Comparison of ENCODE assay signal across 8 mouse cellular contexts in genomic region chr9:36767203-36768143, GRCm38 (mm10). TPM values are rescaled to one million over a fixed set of nuclear protein-coding genes. Genes with fewer than 3 reads are reported as not detected.
DNase-seq lines count a peak whose midpoint lies in the region; ATAC-seq lines count a peak whose summit lies in the region.

Gene Stt3a, minus strand, starts transcription at chr9:36767679.

- DNase-seq in CD4-positive, CD25-positive, alpha-beta regulatory T cell, adult 2 months (ENCODE audit: low read depth, low spot score) = peak; percentile 100
- DNase-seq in fat pad, adult 2 months (ENCODE audit: extremely low read depth, low read depth, low spot score) = peak; percentile 99
- DNase-seq in kidney, postnatal 10 days = peak; percentile 100
- DNase-seq in natural killer cell, adult 2 months (ENCODE audit: low spot score in 2 of 2) = peak; percentile 98

- WGBS in heart, embryonic 13.5 days = under 1% methylated on average over 60 of the region's 60 CpGs
- under 1% methylated on average over 60 of the region's 60 CpGs for WGBS in liver, embryonic 12.5 days (ENCODE audit: insufficient replicate concordance)
- under 1% methylated on average over 60 of the region's 60 CpGs for WGBS in stomach, embryonic 15.5 days

- H3K27me3 ChIP-seq in heart, embryonic 13.5 days (replicated peaks) = no peaks in the 10 kb centered on the region
- no peaks in the 10 kb centered on the region for H3K27me3 ChIP-seq in liver, embryonic 12.5 days (replicated peaks)
- no peaks in the 10 kb centered on the region for H3K27me3 ChIP-seq in stomach, embryonic 15.5 days (replicated peaks)

- peak within 1 kb of the TSS; percentile 90 for H3K27ac ChIP-seq in brown adipose tissue, adult 24 weeks (replicated peaks; ENCODE audit: low read depth, low read length)
- H3K27ac ChIP-seq in heart, embryonic 13.5 days (replicated peaks) = peak within 1 kb of the TSS; percentile 92
- peak within 1 kb of the TSS; percentile 89 for H3K27ac ChIP-seq in liver, embryonic 12.5 days
- H3K27ac ChIP-seq in stomach, embryonic 15.5 days = peak within 1 kb of the TSS; percentile 92

- H3K4me1 ChIP-seq in brown adipose tissue, adult 24 weeks (ENCODE audit: control insufficient read depth, insufficient read depth, insufficient read length, low read length) = peaks cover 5% of the 10 kb centered on the region; the same call in 1 of the 2 replicates
- peaks cover 22% of the 10 kb centered on the region for H3K4me1 ChIP-seq in heart, embryonic 13.5 days
- peaks cover 26% of the 10 kb centered on the region for H3K4me1 ChIP-seq in liver, embryonic 12.5 days
- H3K4me1 ChIP-seq in stomach, embryonic 15.5 days = 0 out of 2 replicates have a peak, but pooled peaks cover 2% of the 10 kb centered on the region

- H3K4me3 ChIP-seq in brown adipose tissue, adult 24 weeks (ENCODE audit: insufficient read depth, low read depth, low read length) = peak within 1 kb of the TSS; percentile 71
- H3K4me3 ChIP-seq in heart, embryonic 13.5 days = peak within 1 kb of the TSS; percentile 97
- H3K4me3 ChIP-seq in liver, embryonic 12.5 days = peak within 1 kb of the TSS; percentile 98
- peak within 1 kb of the TSS; percentile 99 for H3K4me3 ChIP-seq in stomach, embryonic 15.5 days (replicated peaks)

- peaks cover 26% of the 10 kb centered on the region for H3K36me3 ChIP-seq in heart, embryonic 13.5 days
- H3K36me3 ChIP-seq in liver, embryonic 12.5 days = peaks cover 29% of the 10 kb centered on the region
- peaks cover 11% of the 10 kb centered on the region for H3K36me3 ChIP-seq in stomach, embryonic 15.5 days

- peak within 1 kb of the TSS; percentile 96 for H3K9ac ChIP-seq in heart, embryonic 13.5 days
- H3K9ac ChIP-seq in liver, embryonic 12.5 days = peak within 1 kb of the TSS; percentile 92
- peak within 1 kb of the TSS; percentile 90 for H3K9ac ChIP-seq in stomach, embryonic 15.5 days

- H3K4me2 ChIP-seq in heart, embryonic 13.5 days = peak within 1 kb of the TSS; percentile 88
- peak within 1 kb of the TSS; percentile 81 for H3K4me2 ChIP-seq in liver, embryonic 12.5 days
- peak within 1 kb of the TSS; percentile 71 for H3K4me2 ChIP-seq in stomach, embryonic 15.5 days

- no peaks in the 10 kb centered on the region for H3K9me3 ChIP-seq in heart, embryonic 13.5 days
- H3K9me3 ChIP-seq in liver, embryonic 12.5 days (replicated peaks) = no peaks in the 10 kb centered on the region
- H3K9me3 ChIP-seq in stomach, embryonic 15.5 days = no peaks in the 10 kb centered on the region

- ATAC-seq in heart, embryonic 13.5 days (ENCODE audit: extremely low read depth, insufficient number of reproducible peaks, low FRiP score, low TSS enrichment) = peak; percentile 100
- ATAC-seq in liver, embryonic 12.5 days = peak; percentile 99
- peak; percentile 100 for ATAC-seq in stomach, embryonic 15.5 days (ENCODE audit: insufficient read depth, low FRiP score, low read depth)

RNA-seq across cellular contexts. Expression of gene Stt3a, which starts in this region (rescaled TPM):
- polyA plus RNA-seq in brown adipose tissue, adult 24 weeks (2012; ENCODE audit: insufficient read depth, insufficient read length, missing spikeins) = 58.3 and 83.2 TPM in 2 replicates
- polyA plus RNA-seq in heart, embryonic 13.5 days (2015; fragmentation: Nextera tagmentation; extraction: Ambion mirVana) = 140 and 154 TPM in 2 replicates
- 218 and 227 TPM in 2 replicates for polyA plus RNA-seq in liver, embryonic 12.5 days (2016; fragmentation: Nextera tagmentation; extraction: Ambion mirVana)
- polyA plus RNA-seq in stomach, embryonic 15.5 days (2015; fragmentation: Nextera tagmentation; extraction: Ambion mirVana) = 271 and 354 TPM in 2 replicates

Comparison
In these comparisons a context has a peak if more than half of its experiments do, and no peak if none do; other contexts are left out.
1. Peak in every context shown above with its lines: DNase-seq, ATAC-seq, H3K4me3 ChIP-seq and H3K27ac ChIP-seq.